Mouse (Mus musculus): ENCODE data around the gene 6430548M08Rik.
A peak's percentile ranks its signal among the peaks of the same experiment; 100 is the strongest.

The 6430548M08Rik gene

GRCm38 (mm10) chr8:120113758-120114255 lies at the start of gene 6430548M08Rik:
TSS of gene 6430548M08Rik (plus strand) at chr8:120114152.
- peak; percentile 100 for DNase-seq

- DNase-seq: no peak
These were observed 48.3 kb upstream of the 6430548M08Rik start for GRCm38 (mm10) chr8:120065611-120066010.

GRCm38 (mm10) chr8:120066226-120066625 lies 47.7 kb upstream of the 6430548M08Rik start:
- no peak for DNase-seq

GRCm38 (mm10) chr8:120067936-120068668 lies 45.9 kb upstream of the 6430548M08Rik start:
- DNase-seq: peak; percentile 54

GRCm38 (mm10) chr8:120071684-120072083 lies 42.3 kb upstream of the 6430548M08Rik start:
- DNase-seq: peak; percentile 80

GRCm38 (mm10) chr8:120072259-120072658 lies 41.7 kb upstream of the 6430548M08Rik start:
- DNase-seq: no peak

GRCm38 (mm10) chr8:120072827-120073226 lies 41.1 kb upstream of the 6430548M08Rik start:
- no peak for DNase-seq

GRCm38 (mm10) chr8:120074516-120074915 lies 39.4 kb upstream of the 6430548M08Rik start:
- no peak for DNase-seq

GRCm38 (mm10) chr8:120075347-120075746 lies 38.6 kb upstream of the 6430548M08Rik start:
- DNase-seq: no peak

- DNase-seq: peak; percentile 78
These were observed 35.9 kb upstream of the 6430548M08Rik start for GRCm38 (mm10) chr8:120078080-120078479.

- no peak for DNase-seq
These were observed 34.6 kb upstream of the 6430548M08Rik start for GRCm38 (mm10) chr8:120079361-120079760.

- DNase-seq: no peak
These were observed 30.7 kb upstream of the 6430548M08Rik start for GRCm38 (mm10) chr8:120083261-120083660.

GRCm38 (mm10) chr8:120084783-120085182 lies 29.2 kb upstream of the 6430548M08Rik start:
- no peak for DNase-seq

- no peak for DNase-seq
These were observed 24.4 kb upstream of the 6430548M08Rik start for GRCm38 (mm10) chr8:120089511-120089910.

- DNase-seq: no peak
These were observed 22.9 kb upstream of the 6430548M08Rik start for GRCm38 (mm10) chr8:120091032-120091431.

GRCm38 (mm10) chr8:120093103-120093502 lies 20.8 kb upstream of the 6430548M08Rik start:
- no peak for DNase-seq

- DNase-seq: no peak
These were observed 19.2 kb upstream of the 6430548M08Rik start for GRCm38 (mm10) chr8:120094801-120095200.

GRCm38 (mm10) chr8:120096486-120096885 lies 17.5 kb upstream of the 6430548M08Rik start:
- no peak for DNase-seq

GRCm38 (mm10) chr8:120100388-120101067 lies 13.4 kb upstream of the 6430548M08Rik start:
- no peak for DNase-seq

GRCm38 (mm10) chr8:120101068-120101972 lies 12.6 kb upstream of the 6430548M08Rik start, which contains the start of gene Zdhhc7:
TSS of gene Zdhhc7 (minus strand) at chr8:120101482.
- DNase-seq: peak; percentile 82

GRCm38 (mm10) chr8:120103916-120104315 lies 10.0 kb upstream of the 6430548M08Rik start:
- no peak for DNase-seq

- DNase-seq: peak; percentile 10
These were observed 9.2 kb upstream of the 6430548M08Rik start for GRCm38 (mm10) chr8:120104721-120105272.

All from thymus, postnatal 25 days (tissue).